In genomic region chr11:68742658-68743057, GRCm38 (mm10) we compare ENCODE assay signal across 31 mouse cellular contexts.
"Had no signal": no experiment of that assay in that cellular context is flagged by ENCODE, and none has a peak within 500 bp of the region (broad histone marks: within the 10 kb centered on the region; RNA-seq: fewer than 3 reads in every experiment).

No protein-coding gene starts in this region.

- H3K27ac ChIP-seq: limb, embryonic 10.5 days; limb, embryonic 12.5 days; limb, embryonic 13.5 days; limb, embryonic 15.5 days; liver, embryonic 12.5 days; liver, embryonic 13.5 days; liver, embryonic 14.5 days; liver, embryonic 15.5 days; lung, embryonic 15.5 days; macrophage; midbrain, embryonic 10.5 days; midbrain, embryonic 12.5 days; midbrain, embryonic 13.5 days; midbrain, embryonic 15.5 days had no signal

- H3K4me1 ChIP-seq: limb, embryonic 10.5 days; liver, embryonic 12.5 days; liver, embryonic 13.5 days; liver, embryonic 15.5 days; lung, embryonic 15.5 days; megakaryocyte, embryonic 14.5 days; midbrain, embryonic 10.5 days; midbrain, embryonic 12.5 days had no signal

- H3K4me3 ChIP-seq: limb, embryonic 10.5 days; limb, embryonic 12.5 days; limb, embryonic 13.5 days; limb, embryonic 15.5 days; liver, embryonic 12.5 days; liver, embryonic 13.5 days; liver, embryonic 15.5 days; lung, embryonic 15.5 days; megakaryocyte, embryonic 14.5 days; midbrain, embryonic 10.5 days; midbrain, embryonic 12.5 days; midbrain, embryonic 13.5 days; midbrain, embryonic 15.5 days; myocyte had no signal

- H3K9ac ChIP-seq: limb, embryonic 12.5 days; limb, embryonic 13.5 days; limb, embryonic 15.5 days; liver, embryonic 12.5 days; liver, embryonic 13.5 days; liver, embryonic 14.5 days; liver, embryonic 15.5 days; liver, postnatal 0 days; lung, embryonic 14.5 days; lung, embryonic 15.5 days; midbrain, embryonic 12.5 days; midbrain, embryonic 13.5 days; midbrain, embryonic 15.5 days had no signal

- ATAC-seq: liver, embryonic 12.5 days; liver, postnatal 0 days; lung, postnatal 0 days; midbrain, embryonic 13.5 days; midbrain, embryonic 15.5 days; midbrain, embryonic 16.5 days had no signal

- H3K4me2 ChIP-seq: limb, embryonic 12.5 days; limb, embryonic 13.5 days; limb, embryonic 15.5 days; liver, embryonic 11.5 days; liver, embryonic 12.5 days; liver, embryonic 13.5 days; liver, embryonic 15.5 days; lung, embryonic 14.5 days; lung, embryonic 15.5 days; midbrain, embryonic 11.5 days; midbrain, embryonic 12.5 days; midbrain, embryonic 13.5 days; midbrain, embryonic 15.5 days had no signal

- H3K9me3 ChIP-seq: limb, embryonic 10.5 days; limb, embryonic 12.5 days; limb, embryonic 13.5 days; limb, embryonic 15.5 days; liver, embryonic 12.5 days; liver, embryonic 13.5 days; liver, embryonic 15.5 days; lung, embryonic 15.5 days; megakaryocyte, embryonic 14.5 days; midbrain, embryonic 10.5 days; midbrain, embryonic 12.5 days; midbrain, embryonic 13.5 days; midbrain, embryonic 15.5 days had no signal

- DNase-seq: left cerebral cortex, postnatal 4 days; liver; liver, embryonic 13.5 days; liver, postnatal 0 days; lung, adult 18-20 months; lung, adult 2 months; lung, embryonic 14.5 days; lung, postnatal 10 days; lung, postnatal 14 days; lung, postnatal 36 days; lung, postnatal 4 days; midbrain, embryonic 14.5 days had no signal

- H3K27me3 ChIP-seq: limb, embryonic 12.5 days; limb, embryonic 13.5 days; limb, embryonic 15.5 days; liver, embryonic 12.5 days; liver, embryonic 13.5 days; liver, embryonic 15.5 days; lung, embryonic 15.5 days; midbrain, embryonic 12.5 days; midbrain, embryonic 13.5 days; midbrain, embryonic 15.5 days had no signal
